Mouse (Mus musculus): Measurements from ENCODE around the gene Tfr2.

The Tfr2 gene

DNA sequence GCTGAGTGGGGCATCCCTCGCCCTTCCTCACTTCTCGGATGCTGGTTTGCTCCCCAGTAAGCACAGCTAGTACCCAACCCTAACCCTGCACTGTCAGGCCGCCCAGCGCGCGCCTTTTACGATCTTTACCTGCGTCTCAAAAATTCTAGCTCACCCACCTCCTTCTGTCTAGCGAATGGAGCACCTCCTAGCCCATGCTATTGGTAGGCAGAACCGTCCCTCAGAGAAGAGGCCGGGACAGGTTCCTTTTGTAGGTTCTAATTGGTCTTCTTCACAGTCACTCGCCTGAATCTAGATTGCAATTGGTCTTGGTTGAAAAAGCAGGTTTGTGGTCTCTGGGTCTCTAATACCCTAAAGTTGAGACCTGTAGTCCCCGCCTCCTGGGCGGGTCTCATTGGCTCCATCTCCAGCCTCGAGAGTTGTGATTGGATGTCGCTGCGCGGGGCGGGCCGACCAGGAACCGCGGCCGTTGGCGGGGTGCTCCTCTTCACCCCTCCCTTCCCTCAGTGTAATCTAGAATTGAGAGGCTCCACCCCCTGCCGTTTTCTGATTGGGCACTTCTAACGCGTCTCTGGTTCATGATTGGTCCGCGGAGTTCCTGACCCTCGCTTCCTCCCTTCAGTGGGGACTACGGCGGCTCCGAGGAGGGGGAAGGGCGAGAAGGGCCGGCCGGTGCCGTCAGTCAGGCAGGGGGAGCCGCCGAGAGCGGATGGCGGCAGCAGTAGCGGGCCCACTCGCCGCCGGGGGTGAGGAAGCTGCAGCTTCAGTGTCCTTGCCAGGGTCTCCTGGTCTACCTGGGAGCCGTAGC is 59.1 kb downstream of the Tfr2 start, which contains the start of the genes Fbxo24, Lrch4 and Gm20605:
Gene Fbxo24 (minus strand): TSS at position 505 of the 808 bp plus-strand sequence.
Gene Lrch4 (plus strand): TSS at position 624 of the 808 bp plus-strand sequence.
Gene Gm20605 (plus strand): TSS at position 678 of the 808 bp plus-strand sequence.
- DNase-seq: peak; percentile 97 to 100

DNA sequence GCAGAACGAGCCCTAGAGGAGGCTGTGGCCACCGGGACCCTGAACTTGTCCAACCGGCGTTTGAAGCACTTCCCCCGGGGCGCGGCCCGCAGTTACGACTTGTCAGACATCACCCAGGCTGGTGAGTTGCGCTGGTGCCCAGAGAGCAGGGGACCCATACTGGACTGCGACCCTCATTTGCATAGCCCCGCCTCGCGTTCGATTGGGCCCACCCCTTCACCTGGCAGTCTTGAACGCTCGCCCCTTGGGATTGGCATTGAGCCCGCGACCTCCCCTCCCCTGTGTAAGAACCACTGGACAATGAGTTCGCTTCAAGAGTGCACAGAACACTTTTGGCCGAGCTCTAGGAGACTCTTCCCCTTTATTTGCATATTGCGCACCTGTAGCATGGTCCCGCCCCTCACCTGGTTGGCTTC is 59.7 kb downstream of the Tfr2 start:
- DNase-seq: no peak

DNA sequence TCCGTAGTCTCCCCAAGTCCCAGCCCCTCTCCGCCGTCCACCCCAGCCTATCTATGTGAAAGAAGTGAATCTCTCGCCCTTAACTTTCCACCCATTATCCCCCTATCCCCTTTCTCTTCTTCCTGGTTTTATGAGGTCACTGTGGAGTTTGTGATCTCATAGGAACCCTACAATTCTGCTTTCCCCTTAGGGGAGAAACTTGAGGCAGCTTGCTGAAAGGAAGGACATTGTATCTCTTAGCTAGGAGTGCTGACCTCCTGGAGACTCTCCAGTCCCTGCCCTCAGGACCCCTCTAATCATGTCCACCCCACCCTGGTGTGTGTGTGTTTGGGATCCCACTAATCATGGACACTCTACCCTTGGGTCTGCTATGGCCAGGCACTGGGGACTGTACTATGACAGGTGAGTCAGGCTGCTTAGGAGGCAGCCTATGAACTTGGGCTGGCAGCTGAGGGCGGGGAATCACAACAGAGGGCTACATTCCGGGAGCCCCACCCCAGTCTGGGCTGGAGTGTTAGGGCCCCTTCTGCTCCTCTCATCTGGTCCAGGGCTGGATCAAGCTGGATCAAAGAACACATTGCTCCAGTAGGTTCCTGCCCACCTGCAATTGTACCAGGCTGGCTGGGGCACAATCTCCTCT is 60.4 kb downstream of the Tfr2 start:
- DNase-seq: no peak

DNA sequence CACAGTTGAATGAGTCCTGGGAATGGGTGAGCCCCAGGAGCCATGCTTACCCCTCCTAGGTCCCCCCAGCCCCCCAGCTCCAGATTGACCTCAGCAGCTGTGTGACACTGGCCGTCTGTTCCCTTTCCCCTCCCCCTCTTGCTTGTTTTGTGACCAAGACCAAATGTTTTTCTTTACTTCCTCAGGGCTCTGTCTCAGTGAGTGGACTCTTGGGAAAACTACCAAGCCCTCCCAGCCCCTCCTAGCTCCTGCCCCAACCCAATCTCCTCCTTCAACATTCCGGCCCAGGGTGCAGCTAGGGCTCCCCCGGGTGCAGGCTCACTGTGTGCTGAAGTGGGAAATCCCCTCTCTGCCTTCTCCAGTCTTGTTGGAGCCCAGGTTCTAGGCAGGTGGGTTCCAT is 61.0 kb downstream of the Tfr2 start:
- DNase-seq: no peak

DNA sequence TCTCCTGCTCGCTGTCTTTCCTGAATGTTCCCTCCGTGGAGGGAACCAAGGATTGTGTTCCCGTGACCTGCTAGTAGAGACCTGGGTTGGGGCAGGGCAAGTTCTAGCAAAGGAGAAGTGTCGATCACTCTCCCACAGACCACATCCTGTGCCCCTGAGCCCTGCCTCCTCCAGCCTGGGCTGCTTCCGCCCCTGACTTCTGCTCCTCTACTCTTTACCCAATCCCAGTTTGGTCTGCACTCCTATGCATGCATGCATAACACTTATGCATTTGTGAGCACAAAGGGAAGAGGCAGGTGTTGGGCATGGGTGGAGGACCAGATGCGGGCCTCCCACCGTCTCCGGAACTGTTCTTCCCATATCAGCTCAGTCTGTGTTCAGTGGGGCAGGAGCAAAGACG is 61.5 kb downstream of the Tfr2 start:
- no peak for DNase-seq

DNA sequence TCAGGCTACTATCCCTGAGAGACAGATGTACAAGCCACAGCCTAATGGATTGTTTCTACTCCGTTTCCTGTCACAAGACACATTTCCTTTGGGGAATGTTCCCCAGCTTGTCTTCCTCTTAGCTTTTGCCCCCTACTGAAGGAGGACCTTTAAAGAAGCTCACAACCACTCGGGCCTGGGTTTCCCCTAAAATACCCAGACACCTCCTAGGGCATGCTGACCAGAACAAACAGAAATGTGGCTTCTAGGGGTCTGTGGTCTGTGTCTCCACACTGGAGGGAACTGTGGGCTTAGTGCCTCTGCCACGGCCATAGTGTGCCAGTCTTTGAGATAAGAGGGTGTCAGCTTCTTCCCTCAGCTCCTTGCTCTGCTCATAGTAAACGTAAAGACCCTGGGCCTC is 62.0 kb downstream of the Tfr2 start:
- no peak for DNase-seq

DNA sequence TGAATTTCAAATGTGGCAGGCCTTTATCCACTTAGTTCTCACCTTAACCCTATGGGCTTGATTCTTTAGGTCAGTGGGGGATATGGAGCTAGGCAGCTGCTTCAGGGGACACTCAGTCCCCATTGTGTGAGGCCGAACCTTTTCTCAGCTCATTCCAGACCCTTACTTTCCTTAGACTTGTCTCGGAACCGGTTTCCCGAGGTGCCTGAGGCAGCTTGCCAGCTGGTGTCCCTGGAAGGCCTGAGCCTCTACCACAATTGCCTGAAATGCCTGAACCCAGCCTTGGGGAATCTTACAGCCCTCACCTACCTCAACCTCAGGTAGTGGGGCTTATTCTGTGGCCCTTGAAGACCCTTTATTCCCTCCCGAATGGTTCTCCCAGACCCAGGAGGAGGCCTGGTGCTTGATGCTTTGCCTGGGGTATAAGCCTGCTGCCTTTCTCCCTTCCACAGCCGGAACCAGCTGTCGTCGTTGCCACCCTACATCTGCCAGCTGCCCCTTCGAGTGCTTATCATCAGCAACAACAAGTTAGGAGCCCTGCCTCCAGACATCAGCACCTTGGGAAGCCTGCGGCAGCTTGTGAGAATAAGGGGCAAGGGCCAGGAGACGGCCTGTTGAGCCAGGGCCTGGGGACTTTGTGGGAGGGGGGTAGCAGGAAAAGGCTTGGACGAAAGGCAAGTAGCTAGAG is 63.9 kb downstream of the Tfr2 start:
- DNase-seq: no peak
